Mouse (Mus musculus) CH12.LX (cell line): ENCODE data around the gene Zc3h4. TPM values are rescaled to one million over a fixed set of nuclear protein-coding genes. Genes with fewer than 3 reads are reported as not detected.

Experiments used
- DNase-seq: peaks from one replicate; pipeline ENCODE4 v3.0.0-alpha.2; 2013; ENCODE audit errors: extremely low read depth
- H3K27ac ChIP-seq: 2 replicates; pipeline ENCODE4 v1.5.1; 2012; ENCODE audit warnings: low read depth, mild to moderate bottlenecking, control low read depth, moderate library complexity; ENCODE audit not compliant: insufficient read depth
- H3K27me3 ChIP-seq: replicated peaks from 2 replicates; pipeline ENCODE3; 2012; ENCODE audit warnings: inconsistent platforms
- H3K36me3 ChIP-seq, 2 experiments: replicated peaks in 1 of 2; 2 replicates each; pipeline versions ENCODE3 to v1.6.1; 2012; ENCODE audit warnings: inconsistent platforms in 1 of 2, low read length in 1 of 2, mild to moderate bottlenecking in 1 of 2, mixed read lengths in 1 of 2, moderate library complexity in 1 of 2; ENCODE audit not compliant: control insufficient read depth in 1 of 2, insufficient read depth in 1 of 2
- H3K4me1 ChIP-seq, 2 experiments: 2 replicates each; pipeline ENCODE4 v1.6.1; 2012; ENCODE audit warnings: inconsistent platforms in 1 of 2, moderate library complexity in 1 of 2; ENCODE audit not compliant: insufficient read depth in 2 of 2, control insufficient read depth in 1 of 2
- H3K4me2 ChIP-seq: 2 replicates; pipeline ENCODE4 v1.6.1; 2012; ENCODE audit warnings: low read depth, mild to moderate bottlenecking, control low read depth; ENCODE audit not compliant: poor library complexity, insufficient read depth, severe bottlenecking
- H3K4me3 ChIP-seq, 3 experiments: fragments of 150-350 bp in 1 of 3; sonication (generic) in 1 of 3; replicated peaks in 1 of 3; 2 replicates each; pipeline versions ENCODE3 to v1.5.1; 2011 to 2012; ENCODE audit warnings: low read depth in 2 of 3, low read length in 2 of 3, mild to moderate bottlenecking in 2 of 3, moderate library complexity in 2 of 3, control low read depth in 1 of 3, improper control_type of control experiment in 1 of 3, inconsistent platforms in 1 of 3, mixed read lengths in 1 of 3; ENCODE audit not compliant: poor library complexity in 1 of 3
- H3K79me2 ChIP-seq: replicated peaks from 2 replicates; pipeline ENCODE4 v1.6.1; 2012; ENCODE audit warnings: mild to moderate bottlenecking, moderate library complexity; ENCODE audit not compliant: control insufficient read depth, poor library complexity, insufficient read depth, severe bottlenecking; ENCODE audit errors: extremely low read depth
- H3K9ac ChIP-seq: 2 replicates; pipeline ENCODE4 v1.6.1; 2012; ENCODE audit warnings: low read depth, mild to moderate bottlenecking, control low read depth, moderate library complexity; ENCODE audit not compliant: insufficient read depth
- H3K9me3 ChIP-seq: replicated peaks from 2 replicates; pipeline ENCODE3; 2012; ENCODE audit warnings: low read length, inconsistent platforms, mixed read lengths
- BHLHE40 ChIP-seq: IDR thresholded peaks from 2 replicates; pipeline ENCODE4 v1.6.1; 2011; ENCODE audit warnings: mild to moderate bottlenecking, low read depth, low read length, improper control_type of control experiment
- CHD1 ChIP-seq: IDR thresholded peaks from 2 replicates; pipeline ENCODE4 v1.6.1; 2012; ENCODE audit warnings: low read depth, low read length, improper control_type of control experiment, inconsistent platforms
- CTCF ChIP-seq, 2 experiments: IDR thresholded peaks in 1 of 2; conservative IDR thresholded peaks in 1 of 2; 2 replicates each; pipeline ENCODE4 v1.5.1; 2011 to 2012; ENCODE audit warnings: low read depth in 2 of 2, low read length in 2 of 2, improper control_type of control experiment in 1 of 2, inconsistent platforms in 1 of 2, mild to moderate bottlenecking in 1 of 2, moderate library complexity in 1 of 2
- E2F4 ChIP-seq: IDR thresholded peaks from 2 replicates; pipeline ENCODE4 v1.6.1; 2011; ENCODE audit warnings: low read depth, low read length, improper control_type of control experiment; ENCODE audit not compliant: insufficient replicate concordance
- ELF1 ChIP-seq: IDR thresholded peaks from 2 replicates; pipeline ENCODE4 v1.6.1; 2014; ENCODE audit warnings: low read depth, mild to moderate bottlenecking, inconsistent platforms, low read length, improper control_type of control experiment
- EP300 ChIP-seq: IDR thresholded peaks from 2 replicates; pipeline ENCODE4 v1.6.1; 2011; ENCODE audit warnings: low read length, improper control_type of control experiment
- JUND ChIP-seq: conservative IDR thresholded peaks from 2 replicates; pipeline ENCODE4 v1.6.1; 2011; ENCODE audit warnings: low read depth, low read length, improper control_type of control experiment
- MAFK ChIP-seq: IDR thresholded peaks from 2 replicates; pipeline ENCODE4 v1.6.1; 2011; ENCODE audit warnings: low read length, improper control_type of control experiment; ENCODE audit not compliant: insufficient replicate concordance
- MAZ ChIP-seq: IDR thresholded peaks from 2 replicates; pipeline ENCODE4 v1.6.1; 2012; ENCODE audit warnings: low read depth, mild to moderate bottlenecking, inconsistent platforms, low read length, improper control_type of control experiment, moderate library complexity
- MEF2A ChIP-seq: IDR thresholded peaks from 2 replicates; pipeline ENCODE4 v1.6.1; 2014; ENCODE audit warnings: low read depth, mild to moderate bottlenecking, inconsistent platforms, low read length, improper control_type of control experiment, borderline replicate concordance
- MXI1 ChIP-seq: IDR thresholded peaks from 2 replicates; pipeline ENCODE4 v1.6.1; 2011; ENCODE audit warnings: mild to moderate bottlenecking, low read depth, low read length, improper control_type of control experiment
- NELFE ChIP-seq: IDR thresholded peaks from 2 replicates; pipeline ENCODE4 v1.6.1; 2011; ENCODE audit warnings: low read depth, low read length, improper control_type of control experiment
- NRF1 ChIP-seq: IDR thresholded peaks from 2 replicates; pipeline ENCODE4 v1.6.1; 2014; ENCODE audit warnings: low read depth, mild to moderate bottlenecking, inconsistent platforms, low read length, improper control_type of control experiment, moderate library complexity
- POLR2AphosphoS2 ChIP-seq: IDR thresholded peaks from 2 replicates; pipeline ENCODE4 v1.6.1; 2011; ENCODE audit warnings: low read depth, low read length, improper control_type of control experiment
- RAD21 ChIP-seq: IDR thresholded peaks from 2 replicates; pipeline ENCODE4 v1.6.1; 2011; ENCODE audit warnings: low read depth, mild to moderate bottlenecking, low read length, improper control_type of control experiment, moderate library complexity
- SIN3A ChIP-seq: IDR thresholded peaks from 2 replicates; pipeline ENCODE4 v1.6.1; 2012; ENCODE audit warnings: low read length, improper control_type of control experiment, inconsistent platforms
- TBP ChIP-seq: conservative IDR thresholded peaks from 2 replicates; pipeline ENCODE4 v1.6.1; 2011; ENCODE audit warnings: low read depth, low read length, improper control_type of control experiment
- USF1 ChIP-seq: IDR thresholded peaks from 2 replicates; pipeline ENCODE4 v1.6.1; 2014; ENCODE audit warnings: low read depth, mild to moderate bottlenecking, inconsistent platforms, low read length, improper control_type of control experiment
- ZC3H11A ChIP-seq: IDR thresholded peaks from 2 replicates; pipeline ENCODE4 v1.6.1; 2012; ENCODE audit warnings: low read depth, mild to moderate bottlenecking, inconsistent platforms, low read length, improper control_type of control experiment
- ZMIZ1 ChIP-seq: IDR thresholded peaks from 2 replicates; pipeline ENCODE4 v1.6.1; 2012; ENCODE audit warnings: low read depth, mild to moderate bottlenecking, inconsistent platforms, low read length, improper control_type of control experiment
- ZNF384 ChIP-seq: IDR thresholded peaks from 2 replicates; pipeline ENCODE4 v1.6.1; 2012; ENCODE audit warnings: low read depth, low read length, improper control_type of control experiment, inconsistent platforms
- dilution Hi-C: fragments of 300-500 bp; cut with MboI; formaldehyde crosslinking; loops from 2 replicates; pipeline ENCODE4 v1.14.3; 2020; ENCODE audit warnings: low sequenced_read_pairs; ENCODE audit not compliant: extremely low pct_unique_long_range_greater_than_20kb, extremely low pct_ligation_motif_present
- in situ Hi-C: fragments of 300-500 bp; cut with MboI; formaldehyde crosslinking; loops from 3 replicates; pipeline ENCODE4 v1.14.3; 2019; ENCODE audit warnings: low sequenced_read_pairs, low pct_ligation_motif_present, low pct_unique_long_range_greater_than_20kb, mixed read lengths
- polyA plus RNA-seq: library from polyadenylated mRNA; unstranded; fragments of >175 nt; gene quantifications from 2 replicates; pipeline ENCODE4 v1.2.1, GENCODE M21; 2012; ENCODE audit warnings: low read depth; ENCODE audit not compliant: insufficient read length
- total RNA-seq, 2 experiments: library from RNA; depleted of rRNA; stranded (reverse); fragments of 300-350 nt in 1 of 2; fragments of >200 nt in 1 of 2; gene quantifications; 2 replicates each; pipeline ENCODE4 v1.2.3; 2012 to 2014

Gene Zc3h4
- total and polyA plus RNA-seq, 3 experiments = 10.0 to 34.0 (median 30.4) TPM

GRCm38 (mm10) chr7:16475764-16476599 is 75.3 kb downstream of the Zc3h4 start:
- peaks cover under 1% of the 10 kb centered on the region for H3K27me3 ChIP-seq
- TF ChIP-seq MEF2A (no peak), BHLHE40 (no peak), ELF1 (no peak), NELFE (no peak), ZC3H11A (no peak), ZMIZ1 (no peak), MAZ (no peak), NRF1 (no peak), USF1 (no peak), MXI1 (no peak), POLR2AphosphoS2 (no peak), E2F4 (no peak), ZNF384 (no peak), JUND (no peak), CTCF (conservative IDR thresholded peaks at IDR 0.05 in 1 of 2, IDR thresholded peaks at IDR 0.05 in 1 of 2; ENCODE audit: low read depth in 2 of 2, low read length in 2 of 2) (no peak), MAFK (no peak), EP300 (no peak), SIN3A (no peak), RAD21 (no peak)
- TF ChIP-seq, all 38 proteins: peak for 0
- in situ Hi-C loops = no loop called here

GRCm38 (mm10) chr7:16476600-16476989 is 75.9 kb downstream of the Zc3h4 start:
- H3K27me3 ChIP-seq = peaks cover 5% of the 10 kb centered on the region
- in situ Hi-C loops = no loop called here
- TF ChIP-seq CHD1 = no peak
- TF ChIP-seq TBP = no peak

More at GRCm38 (mm10) chr7:16475764-16476599, 75.3 kb downstream of the Zc3h4 start:
- H3K27ac ChIP-seq = no peak overlapping the region
- H3K9me3 ChIP-seq = peaks cover 7% of the 10 kb centered on the region
- H3K36me3 ChIP-seq = no peaks in the 10 kb centered on the region
- no peak for DNase-seq
- H3K4me2 ChIP-seq = no peak overlapping the region
- dilution Hi-C loops = no loop called here
- no peaks in the 10 kb centered on the region for H3K4me1 ChIP-seq
- no peaks in the 10 kb centered on the region for H3K79me2 ChIP-seq
- H3K9ac ChIP-seq = no peak overlapping the region
- H3K4me3 ChIP-seq = no peak overlapping the region

More at GRCm38 (mm10) chr7:16476600-16476989, 75.9 kb downstream of the Zc3h4 start:
- Histone ChIP-seq H3K79me2 (no peaks in the 10 kb centered on the region), H3K36me3 (no peaks in the 10 kb centered on the region), H3K27ac (no peak overlapping the region), H3K9me3 (peaks cover 7% of the 10 kb centered on the region), H3K4me3 (no peak overlapping the region), H3K4me2 (no peak overlapping the region), H3K9ac (no peak overlapping the region), H3K4me1 (no peaks in the 10 kb centered on the region)
- dilution Hi-C loops = no loop called here
- DNase-seq = no peak
